Mouse (Mus musculus): Measurements from ENCODE around the gene Adam23. TPM values are rescaled to one million over a fixed set of nuclear protein-coding genes. Genes with fewer than 3 reads are reported as not detected.

Gene Adam23
- polyA plus RNA-seq (2016; fragmentation: Nextera tagmentation; extraction: Ambion mirVana) = 0.13 and 0.49 TPM in 2 replicates

DNA sequence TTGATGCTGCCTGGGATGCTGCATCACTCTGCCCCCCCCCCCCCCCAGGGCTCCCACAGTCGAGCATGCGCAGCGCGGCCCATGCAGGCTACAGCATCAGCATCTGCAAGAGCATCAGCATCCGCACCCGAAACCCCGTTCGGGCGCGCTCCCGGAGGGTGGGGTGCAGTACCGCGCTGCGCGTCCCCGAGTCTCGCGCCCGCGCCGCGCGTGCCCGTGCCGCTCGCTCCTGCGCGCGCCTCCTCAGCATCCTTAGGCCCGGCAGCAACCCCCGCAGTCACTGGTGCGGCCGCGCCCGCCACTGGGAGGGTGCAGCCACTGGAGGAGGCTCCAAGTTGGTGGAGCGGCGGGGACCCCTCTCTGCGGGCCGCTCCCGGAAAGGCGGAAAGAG, at the start of gene Adam23:
Gene Adam23, plus strand, starts transcription at position 236 of the 391 bp plus-strand sequence.
- peak within 1 kb of the TSS; percentile 71 for H3K4me2 ChIP-seq
- no peak within 1 kb of the TSS for H3K9ac ChIP-seq
- peak within 1 kb of the TSS; percentile 53 for H3K4me3 ChIP-seq
- H3K4me1 ChIP-seq = no peaks in the 10 kb centered on the region
- H3K27ac ChIP-seq = no peak within 1 kb of the TSS
- no peaks in the 10 kb centered on the region for H3K36me3 ChIP-seq
- no peak for ATAC-seq
- 1% methylated on average over 41 of the region's 41 CpGs for WGBS (ENCODE audit: insufficient replicate concordance)
- no peaks in the 10 kb centered on the region for H3K9me3 ChIP-seq (replicated peaks)
- peaks cover 71% of the 10 kb centered on the region for H3K27me3 ChIP-seq (replicated peaks)

DNA sequence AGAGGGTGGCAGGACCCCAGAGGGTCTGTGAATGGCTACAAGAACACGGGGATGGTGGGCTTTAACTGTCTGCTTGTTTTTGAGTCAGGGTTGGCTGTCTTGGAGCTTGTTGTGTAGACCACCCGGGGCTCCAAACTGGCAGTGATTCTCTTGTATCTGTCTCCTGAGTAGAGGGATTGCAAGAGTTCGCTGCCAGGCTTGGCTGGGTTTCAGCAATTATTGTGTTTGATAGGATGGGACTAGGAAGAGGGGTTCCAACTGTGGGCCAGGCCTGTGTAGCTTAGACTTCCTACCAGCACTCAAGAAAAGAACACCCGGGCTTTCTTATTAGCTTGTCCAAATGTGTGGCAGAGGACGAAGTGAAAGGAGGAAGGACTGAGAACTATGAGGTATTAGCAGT, 44.6 kb upstream of the Adam23 start:
- H3K4me2 ChIP-seq = no peak overlapping the region
- H3K9me3 ChIP-seq (replicated peaks) = no peaks in the 10 kb centered on the region
- no peaks in the 10 kb centered on the region for H3K36me3 ChIP-seq
- no peaks in the 10 kb centered on the region for H3K4me1 ChIP-seq
- H3K27me3 ChIP-seq (replicated peaks) = no peaks in the 10 kb centered on the region
- no peak overlapping the region for H3K4me3 ChIP-seq
- H3K27ac ChIP-seq = no peak overlapping the region
- ATAC-seq = no peak
- WGBS (ENCODE audit: insufficient replicate concordance) = 53% methylated on average over 5 of the region's 5 CpGs
- no peak overlapping the region for H3K9ac ChIP-seq

DNA sequence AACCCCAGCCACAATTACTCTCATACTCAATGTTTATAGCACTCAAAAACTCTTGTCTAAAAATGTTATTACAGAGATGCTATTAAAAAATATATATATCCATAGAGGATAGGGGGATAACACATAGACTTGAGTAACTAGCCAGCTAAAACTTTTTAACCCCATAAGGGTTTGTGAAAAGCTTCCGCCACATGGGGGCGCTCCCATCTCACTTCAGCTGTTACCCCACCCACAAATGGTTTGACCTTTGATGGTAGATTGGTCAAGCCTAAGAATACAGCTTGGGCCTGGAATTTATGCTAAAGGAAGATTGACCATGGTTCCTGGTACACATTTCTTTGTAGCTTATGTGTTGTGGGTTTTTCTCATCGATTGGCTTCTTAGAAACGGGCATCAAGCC, 42.1 kb upstream of the Adam23 start:
- no peaks in the 10 kb centered on the region for H3K27me3 ChIP-seq (replicated peaks)
- H3K4me3 ChIP-seq = no peak overlapping the region
- no peaks in the 10 kb centered on the region for H3K36me3 ChIP-seq
- H3K9ac ChIP-seq = no peak overlapping the region
- no peak overlapping the region for H3K4me2 ChIP-seq
- no peak for ATAC-seq
- no peak overlapping the region for H3K27ac ChIP-seq
- H3K4me1 ChIP-seq = no peaks in the 10 kb centered on the region
- WGBS (ENCODE audit: insufficient replicate concordance) = 30% methylated on average over 4 of the region's 4 CpGs
- H3K9me3 ChIP-seq (replicated peaks) = no peaks in the 10 kb centered on the region

- no peak for ATAC-seq
- H3K36me3 ChIP-seq = no peaks in the 10 kb centered on the region
- H3K4me2 ChIP-seq = no peak overlapping the region
- no peak overlapping the region for H3K4me3 ChIP-seq
- H3K4me1 ChIP-seq = no peaks in the 10 kb centered on the region
- no peaks in the 10 kb centered on the region for H3K9me3 ChIP-seq (replicated peaks)
- 29% methylated on average over 6 of the region's 6 CpGs for WGBS (ENCODE audit: insufficient replicate concordance)
- no peak overlapping the region for H3K27ac ChIP-seq
- no peak overlapping the region for H3K9ac ChIP-seq
- no peaks in the 10 kb centered on the region for H3K27me3 ChIP-seq (replicated peaks)
Observed at GRCm38 (mm10) chr1:63408344-63408743, 37.3 kb upstream of the Adam23 start.

GRCm38 (mm10) chr1:63418491-63418890, 27.2 kb upstream of the Adam23 start:
- H3K27me3 ChIP-seq (replicated peaks) = no peaks in the 10 kb centered on the region; the same call in 1 of the 2 replicates
- peak; percentile 46; the same call in 1 of the 2 replicates for ATAC-seq
- H3K4me2 ChIP-seq = no peak overlapping the region
- no peaks in the 10 kb centered on the region; the same call in 1 of the 2 replicates for H3K4me1 ChIP-seq
- no peaks in the 10 kb centered on the region for H3K36me3 ChIP-seq
- H3K27ac ChIP-seq = no peak overlapping the region
- no peak overlapping the region for H3K4me3 ChIP-seq
- H3K9ac ChIP-seq = no peak overlapping the region
- no peaks in the 10 kb centered on the region for H3K9me3 ChIP-seq (replicated peaks)
- 36% methylated on average over 8 of the region's 8 CpGs for WGBS (ENCODE audit: insufficient replicate concordance)

DNA sequence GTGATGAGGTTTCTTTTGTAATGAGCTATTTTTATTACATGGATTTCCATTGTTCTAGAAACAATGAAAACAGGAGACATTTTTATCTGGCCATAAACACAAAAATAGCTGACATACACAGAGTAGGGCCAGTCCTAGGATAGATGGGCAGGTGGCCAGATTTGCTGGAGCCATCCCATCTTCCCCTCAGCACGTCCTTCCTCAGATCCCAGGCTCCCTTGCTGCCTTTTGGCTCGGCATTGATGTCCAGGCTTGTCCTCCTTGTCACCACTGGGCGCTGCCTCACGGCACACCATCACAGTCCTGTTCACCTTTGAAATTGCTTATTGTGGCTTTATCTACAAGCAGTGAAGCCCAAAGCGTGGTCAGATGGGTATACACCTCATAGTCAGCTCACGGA, 15.0 kb upstream of the Adam23 start:
- 57% methylated on average over 6 of the region's 6 CpGs for WGBS (ENCODE audit: insufficient replicate concordance)
- ATAC-seq = no peak
- H3K27me3 ChIP-seq (replicated peaks) = no peaks in the 10 kb centered on the region
- H3K36me3 ChIP-seq = no peaks in the 10 kb centered on the region
- H3K4me1 ChIP-seq = no peaks in the 10 kb centered on the region
- H3K4me2 ChIP-seq = no peak overlapping the region
- no peaks in the 10 kb centered on the region for H3K9me3 ChIP-seq (replicated peaks)
- H3K4me3 ChIP-seq = no peak overlapping the region
- no peak overlapping the region for H3K9ac ChIP-seq
- H3K27ac ChIP-seq = no peak overlapping the region

DNA sequence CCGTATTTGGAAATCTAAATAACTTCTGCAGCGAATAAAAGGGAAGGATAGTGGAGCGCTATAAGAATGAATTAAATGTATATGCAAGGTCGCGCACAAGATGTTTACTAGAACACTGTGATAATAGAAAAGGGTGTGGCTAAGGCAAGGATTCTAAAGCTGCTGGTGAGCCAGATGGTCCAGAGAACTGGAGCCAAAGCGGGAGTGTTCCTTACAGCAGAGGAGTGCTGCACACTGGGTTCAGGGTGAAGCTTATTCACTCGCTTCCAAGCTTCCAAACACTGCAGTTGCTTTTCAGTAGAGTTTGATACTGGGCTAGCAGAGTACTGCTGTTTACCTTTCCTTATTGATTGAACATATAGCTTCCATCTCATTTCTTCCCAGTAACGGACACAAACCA, 14.5 kb upstream of the Adam23 start:
- Histone ChIP-seq H3K36me3 (no peaks in the 10 kb centered on the region), H3K4me3 (no peak overlapping the region), H3K27ac (no peak overlapping the region), H3K4me2 (no peak overlapping the region), H3K9me3 (replicated peaks) (no peaks in the 10 kb centered on the region), H3K27me3 (replicated peaks) (no peaks in the 10 kb centered on the region), H3K4me1 (no peaks in the 10 kb centered on the region), H3K9ac (no peak overlapping the region)
- 86% methylated on average over 8 of the region's 8 CpGs for WGBS (ENCODE audit: insufficient replicate concordance)
- no peak for ATAC-seq

DNA sequence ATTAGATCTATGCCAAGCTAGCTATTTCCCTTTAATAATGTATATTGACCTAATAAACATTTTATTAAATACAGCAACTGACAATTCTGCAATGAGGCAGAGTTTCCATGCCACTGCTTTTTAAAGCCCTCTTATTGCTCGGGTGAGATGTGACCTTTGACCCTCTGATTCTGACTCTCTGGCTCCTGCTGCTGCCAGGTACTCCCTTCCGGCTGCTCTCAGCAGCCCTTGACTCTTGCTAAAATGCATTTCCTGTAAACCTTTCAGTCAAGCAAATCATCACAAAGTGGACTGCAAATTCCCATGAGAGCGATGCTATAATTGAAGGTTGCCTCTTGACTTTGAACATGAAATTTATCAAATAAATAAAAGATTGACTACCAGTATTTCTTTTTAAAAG, 13.8 kb upstream of the Adam23 start:
- Histone ChIP-seq H3K9ac (no peak overlapping the region), H3K9me3 (replicated peaks) (no peaks in the 10 kb centered on the region), H3K4me3 (no peak overlapping the region), H3K4me2 (no peak overlapping the region), H3K4me1 (no peaks in the 10 kb centered on the region), H3K27me3 (replicated peaks) (no peaks in the 10 kb centered on the region), H3K27ac (no peak overlapping the region), H3K36me3 (no peaks in the 10 kb centered on the region)
- WGBS (ENCODE audit: insufficient replicate concordance) = 70% methylated on average over 3 of the region's 3 CpGs
- ATAC-seq = no peak

DNA sequence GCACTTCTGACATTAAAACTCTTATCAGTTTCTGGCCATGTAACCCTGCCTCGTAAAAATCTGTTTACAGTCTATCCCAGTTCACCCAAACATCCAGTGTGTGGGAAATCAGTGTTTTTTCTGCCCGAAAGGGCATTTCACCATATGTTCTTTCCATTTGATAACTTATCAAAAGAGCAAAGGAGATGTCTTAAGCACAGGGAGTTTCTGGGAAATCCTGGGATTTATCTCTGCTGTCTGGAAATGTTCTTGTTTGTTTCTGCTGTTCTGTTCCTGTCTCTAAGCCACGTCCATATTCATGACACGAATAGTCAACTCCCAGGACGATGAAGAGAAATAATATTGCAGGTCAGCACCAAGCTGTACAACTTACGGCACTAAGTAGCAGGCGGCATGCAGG, 11.6 kb upstream of the Adam23 start:
- H3K9me3 ChIP-seq (replicated peaks) = no peaks in the 10 kb centered on the region
- no peaks in the 10 kb centered on the region for H3K36me3 ChIP-seq
- no peak overlapping the region for H3K9ac ChIP-seq
- no peak overlapping the region for H3K4me2 ChIP-seq
- H3K27me3 ChIP-seq (replicated peaks) = no peaks in the 10 kb centered on the region
- no peak overlapping the region for H3K27ac ChIP-seq
- no peaks in the 10 kb centered on the region for H3K4me1 ChIP-seq
- H3K4me3 ChIP-seq = no peak overlapping the region
- no peak for ATAC-seq
- WGBS (ENCODE audit: insufficient replicate concordance) = 59% methylated on average over 7 of the region's 7 CpGs

DNA sequence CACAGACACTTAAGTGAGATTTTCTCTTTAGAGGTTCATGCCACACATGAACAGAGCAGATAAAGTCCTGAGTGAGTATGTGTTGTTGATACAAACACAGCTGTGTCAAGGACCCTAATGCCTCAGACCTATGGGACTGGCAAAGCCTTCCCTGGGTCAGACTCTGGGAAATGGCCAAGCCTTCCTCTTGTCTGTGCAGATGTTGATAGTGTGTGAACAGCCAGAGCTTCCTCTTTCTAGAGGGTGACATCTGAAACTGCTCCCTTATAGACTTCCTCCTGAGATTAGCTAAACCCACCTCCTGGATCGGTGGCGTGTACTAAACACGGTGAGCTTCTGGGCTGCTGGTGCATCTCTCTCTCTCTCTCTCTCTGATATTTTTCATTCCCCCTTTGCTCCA, 8.2 kb upstream of the Adam23 start:
- no peaks in the 10 kb centered on the region for H3K36me3 ChIP-seq
- 5% methylated on average over 3 of the region's 3 CpGs for WGBS (ENCODE audit: insufficient replicate concordance)
- ATAC-seq = no peak

DNA sequence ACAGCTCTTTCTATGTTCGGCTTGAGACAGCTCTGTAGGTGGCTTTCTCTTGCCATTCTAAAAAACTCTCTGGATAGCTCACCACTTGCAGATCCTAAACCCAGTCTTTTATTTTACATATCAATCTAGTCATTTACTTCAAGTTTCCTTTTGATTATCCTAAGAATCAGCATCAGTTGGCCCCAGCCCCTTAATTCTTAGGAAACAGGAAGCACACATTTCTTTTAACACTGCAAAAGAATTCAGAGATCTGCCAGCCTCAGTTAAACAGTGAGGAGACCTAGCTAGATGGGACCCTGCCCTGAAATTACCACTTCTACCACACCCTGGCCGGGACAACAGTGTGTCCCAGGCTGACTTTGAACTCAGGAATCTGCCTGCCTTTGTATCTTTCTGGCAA, 3.5 kb upstream of the Adam23 start:
- Histone ChIP-seq H3K9ac (no peak overlapping the region), H3K4me2 (no peak overlapping the region), H3K4me1 (no peaks in the 10 kb centered on the region), H3K9me3 (replicated peaks) (no peaks in the 10 kb centered on the region), H3K36me3 (no peaks in the 10 kb centered on the region), H3K27me3 (replicated peaks) (peaks cover 47% of the 10 kb centered on the region), H3K27ac (no peak overlapping the region), H3K4me3 (no peak overlapping the region)
- 52% methylated on average over 2 of the region's 2 CpGs for WGBS (ENCODE audit: insufficient replicate concordance)
- no peak for ATAC-seq

More for the DNA sequence above, 8.2 kb upstream of the Adam23 start:
- Histone ChIP-seq H3K4me2 (no peak overlapping the region), H3K9ac (no peak overlapping the region), H3K9me3 (replicated peaks) (no peaks in the 10 kb centered on the region), H3K27ac (no peak overlapping the region), H3K27me3 (replicated peaks) (peaks cover 12% of the 10 kb centered on the region; the same call in 1 of the 2 replicates), H3K4me3 (no peak overlapping the region), H3K4me1 (no peaks in the 10 kb centered on the region)

DNA sequence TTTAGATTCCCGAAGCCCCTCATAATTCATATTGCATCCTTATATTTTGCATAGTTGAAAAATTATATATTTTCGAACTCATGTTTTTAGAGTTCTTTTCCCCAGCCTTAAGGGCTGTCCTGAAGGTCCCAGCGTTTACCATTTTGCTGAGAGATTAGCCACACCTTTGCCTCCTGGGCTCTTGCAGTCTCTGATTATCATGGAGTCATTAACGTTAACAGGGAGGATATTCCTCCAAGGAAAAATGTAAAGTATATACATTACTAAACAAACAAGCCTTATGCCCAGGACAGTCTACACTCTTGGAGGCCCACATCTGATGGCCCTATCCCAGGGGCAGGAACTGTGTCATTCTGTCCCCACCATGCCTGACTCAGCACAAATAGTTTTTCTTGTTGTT, 3.1 kb upstream of the Adam23 start:
- 43% methylated on average over 4 of the region's 4 CpGs for WGBS (ENCODE audit: insufficient replicate concordance)
- Histone ChIP-seq H3K4me3 (no peak overlapping the region), H3K9me3 (replicated peaks) (no peaks in the 10 kb centered on the region), H3K4me1 (no peaks in the 10 kb centered on the region), H3K27me3 (replicated peaks) (peaks cover 51% of the 10 kb centered on the region), H3K36me3 (no peaks in the 10 kb centered on the region), H3K27ac (no peak overlapping the region), H3K9ac (no peak overlapping the region), H3K4me2 (no peak overlapping the region)
- ATAC-seq = no peak

DNA sequence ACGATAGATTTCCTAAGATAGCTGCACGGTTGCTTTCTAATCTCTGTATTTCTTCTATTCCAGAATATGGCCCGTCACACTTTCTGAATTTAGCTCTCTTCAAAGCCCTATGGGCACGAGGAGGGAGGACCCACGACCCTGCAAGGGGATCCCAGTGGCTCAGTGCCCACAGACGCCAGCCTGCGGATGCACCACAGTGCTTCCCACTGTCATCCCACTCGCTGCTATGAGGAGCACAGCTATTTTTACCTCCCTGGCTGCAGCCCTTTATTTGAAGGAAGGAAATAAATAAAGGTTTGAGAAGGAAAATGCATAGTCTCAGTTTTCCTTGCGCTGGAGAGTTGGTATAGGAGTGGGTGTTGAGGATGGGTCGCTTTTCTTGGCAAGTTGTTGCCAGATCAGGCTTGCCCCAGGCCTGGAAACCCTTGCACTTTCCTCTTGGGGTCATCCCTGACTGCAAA, 512 bp upstream of the Adam23 start:
- no peak for ATAC-seq
- Histone ChIP-seq H3K9me3 (replicated peaks) (no peaks in the 10 kb centered on the region), H3K4me2 (peak overlapping the region; percentile 71), H3K9ac (no peak overlapping the region), H3K4me1 (no peaks in the 10 kb centered on the region), H3K27me3 (replicated peaks) (peaks cover 71% of the 10 kb centered on the region), H3K4me3 (peak overlapping the region; percentile 53), H3K36me3 (no peaks in the 10 kb centered on the region), H3K27ac (no peak overlapping the region)
- WGBS (ENCODE audit: insufficient replicate concordance) = 51% methylated on average over 10 of the region's 10 CpGs

All from liver, embryonic 12.5 days (tissue).